Mouse (Mus musculus): ENCODE data around the gene Nedd4.

DNA sequence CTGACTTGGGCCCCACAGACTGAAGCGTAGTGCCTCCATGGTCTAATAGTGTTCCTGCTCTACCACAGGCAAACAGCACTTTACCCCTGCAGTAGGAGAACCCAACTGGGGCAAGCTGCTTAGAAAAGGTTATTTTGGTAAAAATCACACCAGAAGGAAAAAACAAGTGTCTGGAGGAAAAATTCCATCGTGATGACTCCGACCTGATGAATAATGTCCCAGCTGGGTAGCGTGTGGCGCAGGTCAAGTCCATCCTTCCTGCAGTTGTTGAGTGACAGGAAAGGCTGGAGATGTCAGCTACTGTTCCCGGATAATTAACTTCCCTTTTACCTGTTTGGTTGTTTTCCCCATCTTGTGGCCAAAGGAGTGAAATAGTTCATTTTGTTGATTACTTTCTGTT, 41.6 kb downstream of the Nedd4 start:
- TF ChIP-seq CTCF (IDR thresholded peaks at IDR 0.05; ENCODE audit: extremely low read depth, insufficient read length, insufficient replicate concordance, low read depth, low read length) (no peak), POLR2A (IDR thresholded peaks at IDR 0.05; ENCODE audit: low read depth, low read length) (no peak)
